Mouse (Mus musculus) frontal cortex, postnatal 25 days (tissue): Measurements from ENCODE around the gene Serpina16.

Experiments used
- DNase-seq, 2 experiments: peaks; one replicate each; pipeline ENCODE4 v3.0.0; 2022; ENCODE audit warnings: low spot score in 2 of 2

The Serpina16 gene

DNA sequence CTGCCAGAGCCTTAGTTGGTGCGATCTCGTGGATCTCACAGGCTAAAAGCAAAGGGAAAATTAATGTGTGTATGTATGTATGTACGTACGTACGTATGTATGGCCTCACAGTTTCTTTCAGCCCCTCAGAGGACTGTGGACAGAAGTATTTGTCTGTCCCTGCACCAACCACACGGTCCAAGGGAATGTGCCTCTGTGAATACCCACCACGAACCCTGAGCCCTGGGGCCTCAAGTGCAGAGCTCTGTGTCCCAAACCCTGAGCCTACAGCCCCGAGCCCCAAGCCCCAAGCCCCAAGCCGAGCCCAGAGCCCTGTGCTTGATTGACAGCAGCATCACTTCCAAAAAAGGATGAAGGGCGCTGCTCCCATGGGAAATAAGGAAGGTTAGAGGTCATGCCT, 17.9 kb downstream of the Serpina16 start:
- DNase-seq, result no peak

DNA sequence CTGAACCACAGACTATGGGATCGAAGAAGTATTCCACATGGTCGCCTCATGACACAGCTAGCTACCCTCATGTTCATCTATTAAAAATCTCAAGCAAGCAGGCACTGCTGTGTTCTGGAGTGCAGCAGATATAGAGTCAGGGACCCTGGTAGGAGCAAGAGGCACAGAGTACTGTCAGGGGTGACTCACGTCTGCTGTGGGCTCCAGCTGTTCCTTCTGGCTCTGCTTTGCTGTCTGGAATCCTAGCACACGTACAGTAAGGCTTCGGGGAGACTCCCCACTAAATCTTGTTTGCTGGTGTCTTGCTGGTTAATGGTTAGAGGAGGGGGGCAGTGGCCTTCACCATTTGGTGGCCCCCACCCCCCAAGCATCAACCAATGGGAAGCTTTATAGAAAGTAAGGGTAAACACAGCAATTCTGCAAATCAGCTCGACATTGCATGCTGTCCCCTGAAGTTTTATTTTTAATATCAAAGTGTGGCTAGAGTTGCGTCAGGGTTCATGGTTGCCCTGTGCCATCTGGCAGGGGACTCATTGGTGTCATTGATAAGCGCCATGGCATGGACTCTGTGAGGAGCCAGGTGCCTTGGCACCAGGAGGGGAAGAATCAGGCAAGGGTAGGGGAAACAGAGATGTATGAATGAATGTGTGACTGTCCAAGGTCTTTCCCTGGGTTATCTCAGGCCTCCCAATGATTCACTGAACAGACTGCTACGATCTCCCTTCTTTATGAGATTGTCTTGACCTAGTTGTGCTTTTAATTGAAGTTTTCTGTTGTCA, 18.9 kb downstream of the Serpina16 start, which contains the start of gene Serpina6:
Serpina6 (minus strand) TSS at position 365 of the 779 bp plus-strand sequence.
- DNase-seq, result no peak

DNA sequence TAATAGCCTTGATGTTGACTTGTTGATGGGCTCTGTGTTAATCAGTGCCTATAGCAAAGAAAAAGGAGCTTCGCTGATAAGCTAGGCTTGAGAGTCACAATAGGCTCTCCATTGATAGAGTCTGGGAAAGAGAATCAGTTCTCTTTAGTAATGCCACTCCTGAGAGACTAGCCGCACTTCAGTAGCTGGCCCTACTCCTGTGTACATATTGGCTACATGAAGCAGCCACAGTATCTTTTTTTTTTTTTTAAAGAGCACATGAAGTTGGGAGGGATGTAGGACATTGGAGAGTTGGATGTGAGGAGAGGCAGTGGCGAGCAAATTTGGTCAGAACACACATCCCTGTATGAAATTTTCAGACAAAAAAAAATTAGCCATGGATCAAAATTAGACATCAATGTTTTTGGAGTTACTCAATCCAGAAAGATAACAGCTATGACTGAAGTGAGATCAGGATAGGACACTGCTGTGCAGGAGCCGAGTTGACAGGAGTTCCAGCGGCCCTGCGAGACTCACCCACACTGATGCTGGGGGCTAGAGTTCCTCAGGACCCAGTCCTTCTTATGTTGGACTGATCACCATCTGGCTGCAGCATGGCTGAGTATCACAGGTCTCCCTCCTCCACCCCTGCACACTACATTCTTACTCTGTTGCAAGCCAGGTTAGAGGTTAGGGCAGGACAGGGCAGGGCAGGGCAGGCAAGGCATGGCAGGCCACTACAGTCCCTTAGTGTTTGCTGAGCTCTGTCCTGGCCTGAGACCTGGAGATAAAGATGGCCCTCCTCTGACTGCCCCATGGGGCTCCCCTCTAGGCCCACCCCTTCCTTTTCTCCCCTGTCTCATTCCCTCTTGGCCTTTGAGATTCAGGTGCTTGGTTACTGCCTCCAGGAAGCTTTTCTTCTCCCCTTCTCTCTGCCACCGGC, 20.6 kb downstream of the Serpina16 start:
- DNase-seq, result no peak

DNA sequence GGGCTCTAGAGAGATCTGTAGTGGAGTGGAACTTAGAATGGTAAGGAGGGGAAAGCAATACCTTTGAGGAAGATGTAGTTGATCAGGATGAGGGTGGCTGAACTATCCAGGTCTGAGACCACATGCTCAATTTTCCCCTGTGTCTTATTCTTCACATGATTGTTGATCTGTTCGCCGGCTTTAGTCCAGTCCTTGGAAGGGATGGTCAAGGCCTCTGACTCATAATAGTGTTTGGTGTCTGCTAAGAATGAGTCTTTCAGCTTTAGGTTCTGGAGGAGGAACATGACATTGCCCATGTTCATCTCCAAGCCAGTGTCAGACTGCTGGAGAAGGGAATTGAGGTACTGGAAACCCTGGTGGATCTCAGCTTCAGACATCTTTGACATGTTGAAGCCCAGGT, 22.1 kb downstream of the Serpina16 start:
- no peak for DNase-seq

DNA sequence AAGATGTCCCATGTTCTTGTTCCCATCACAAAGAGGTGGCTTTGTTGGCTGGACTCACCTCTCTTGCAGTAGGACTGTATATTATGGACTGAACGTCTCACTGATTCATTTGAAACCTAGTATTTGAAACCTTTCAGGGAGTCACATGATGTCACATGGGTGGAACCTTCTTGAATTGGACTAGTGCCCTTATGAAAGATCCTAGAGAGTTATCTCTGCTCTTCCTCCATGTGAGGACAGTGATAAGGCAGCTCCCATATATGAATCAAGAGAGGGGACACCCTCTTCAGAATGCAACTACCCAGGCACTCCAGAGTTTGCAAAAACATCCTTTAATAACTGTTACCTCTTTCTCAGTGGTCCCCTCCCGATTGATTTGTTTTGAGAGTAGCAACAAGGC, 29.6 kb downstream of the Serpina16 start:
- DNase-seq, result no peak

DNA sequence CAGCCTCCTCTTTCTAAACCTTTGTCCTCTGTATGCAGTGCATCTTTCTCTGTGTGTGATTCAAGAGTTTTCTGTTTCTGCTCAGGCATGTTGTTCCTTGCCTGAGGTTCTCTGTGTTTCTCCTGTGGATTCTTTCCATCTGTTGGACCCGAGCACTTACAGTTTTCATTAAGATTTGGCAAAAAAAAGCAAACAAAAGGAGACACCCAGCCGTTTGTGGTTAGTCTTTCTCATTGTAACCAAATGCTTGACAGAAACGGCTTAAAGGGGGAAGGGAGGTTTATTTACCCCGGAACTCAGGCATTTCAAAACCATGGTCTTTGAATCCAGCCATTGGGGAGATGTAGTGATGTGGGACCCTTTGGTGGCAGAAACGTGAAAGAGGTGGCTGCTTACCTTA, 31.3 kb downstream of the Serpina16 start:
- no peak for DNase-seq

DNA sequence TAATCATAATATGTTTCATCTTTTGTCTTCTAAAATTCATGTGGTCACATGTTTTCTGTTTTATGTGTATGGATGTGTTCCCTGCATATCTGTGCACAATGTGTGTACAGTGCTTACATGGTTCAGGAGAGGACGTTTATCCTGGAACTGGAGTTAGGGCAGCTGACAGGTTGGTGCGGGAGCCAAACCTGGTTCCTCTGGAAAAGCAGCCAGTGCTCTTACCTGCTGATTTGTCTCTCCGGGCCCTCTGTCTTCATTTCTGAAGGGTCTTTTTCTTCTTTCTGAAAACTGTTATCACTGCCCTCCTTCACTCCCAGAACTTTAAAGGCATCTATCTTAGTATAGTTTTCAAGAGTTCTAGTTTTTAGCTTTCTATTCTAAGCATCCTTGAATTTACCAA, 32.1 kb downstream of the Serpina16 start:
- no peak for DNase-seq

DNA sequence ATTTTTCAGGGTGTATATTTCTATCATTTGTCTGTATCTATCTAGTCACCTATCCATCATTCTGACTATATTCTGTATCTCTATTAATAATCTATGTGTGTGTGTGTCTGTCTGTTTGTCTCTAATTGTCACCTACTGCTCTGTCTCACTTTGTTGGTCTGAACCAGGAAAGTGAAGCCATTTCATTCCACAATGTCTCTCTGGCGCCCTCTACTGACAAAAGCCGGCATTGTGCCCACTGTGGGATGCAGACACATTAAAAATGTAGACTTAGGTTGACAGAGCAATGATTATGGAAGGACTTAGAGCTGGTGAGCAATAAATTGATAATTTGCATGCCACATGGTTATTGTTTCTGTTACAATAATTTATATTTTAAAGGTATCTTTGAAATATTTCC, 32.6 kb downstream of the Serpina16 start:
- peak; percentile 80 to 87 for DNase-seq

DNA sequence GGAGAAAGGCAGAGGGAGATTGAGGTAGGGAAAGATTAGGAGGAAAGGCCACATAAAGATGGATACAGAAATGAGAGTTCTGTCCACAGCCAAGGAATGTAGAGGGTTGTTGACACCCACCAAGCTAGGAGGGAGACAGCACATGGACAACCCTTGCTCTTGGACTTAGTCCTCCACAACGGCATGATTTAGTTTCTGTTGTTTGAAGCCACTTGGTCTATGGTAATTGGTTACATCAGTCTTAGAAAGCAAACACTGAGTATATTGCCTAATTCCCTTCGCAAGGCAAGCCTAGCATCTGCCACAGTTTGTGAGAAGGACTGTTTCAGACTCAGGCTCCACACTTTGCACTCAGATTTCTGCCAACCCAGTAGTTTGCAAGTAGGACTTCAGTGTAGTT, 40.1 kb downstream of the Serpina16 start:
- no peak for DNase-seq

DNA sequence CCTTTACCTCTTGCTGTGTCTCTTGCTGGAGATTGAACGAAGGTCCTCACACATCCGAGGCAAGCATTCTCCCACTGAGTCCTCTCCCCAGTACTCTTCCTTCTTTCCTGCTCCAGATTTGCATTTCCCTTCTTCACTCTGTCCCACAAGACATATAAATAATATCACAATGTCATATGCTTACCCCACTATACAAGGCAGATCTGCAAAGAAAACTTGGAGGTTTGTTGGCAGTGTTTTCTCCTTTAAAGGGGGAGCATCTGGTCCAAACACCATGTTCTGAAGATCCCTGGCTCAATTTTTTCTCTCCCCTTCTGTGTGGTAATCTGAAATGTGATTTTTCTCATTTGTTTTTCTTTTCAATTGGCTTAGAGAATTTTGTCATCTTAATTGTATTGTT, 41.5 kb downstream of the Serpina16 start:
- no peak for DNase-seq

DNA sequence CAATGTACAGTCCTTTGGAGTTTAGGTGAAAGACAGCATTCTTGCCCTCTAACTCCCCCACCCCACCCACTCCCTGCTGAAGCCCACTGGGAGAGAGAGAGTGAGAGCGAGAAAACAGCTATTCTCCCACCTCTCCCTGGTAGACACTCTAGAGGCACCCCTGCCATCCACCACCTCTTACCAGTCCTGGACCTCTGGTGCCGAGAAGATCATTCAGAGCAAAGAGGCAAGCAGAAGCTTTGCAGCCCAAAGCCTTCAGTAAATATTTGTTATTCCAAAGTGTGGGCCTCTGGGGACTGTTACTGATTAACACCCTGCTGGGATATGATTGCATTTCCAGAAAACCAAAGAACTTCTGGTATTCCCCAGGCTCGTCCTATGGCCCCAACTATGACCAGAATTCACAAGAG, 44.7 kb downstream of the Serpina16 start, which contains the start of gene Serpina10:
Serpina10 (minus strand) TSS at position 242 of the 410 bp plus-strand sequence.
- no peak for DNase-seq
